Mouse (Mus musculus) forebrain, embryonic 16.5 days (tissue): ENCODE measurements around the gene Pkm. TPM values are rescaled to one million over a fixed set of nuclear protein-coding genes. Genes with fewer than 3 reads are reported as not detected.

Experiments
- ATAC-seq: fragments of 200-750 bp; cut with Nextera tagmentation; 2 replicates; pipeline ENCODE4 v1.8.0; 2017; ENCODE audit warnings: mild to moderate bottlenecking, moderate library complexity
- H3K27ac ChIP-seq: fragments of 300-500 bp; sonication (generic); 2 replicates; pipeline ENCODE4 v1.5.1; 2014; ENCODE audit warnings: low read length, control low read depth
- H3K27me3 ChIP-seq: fragments of 300-500 bp; sonication (generic); replicated peaks from 2 replicates; pipeline ENCODE4 v1.6.1; 2014; ENCODE audit warnings: low read length; ENCODE audit not compliant: control insufficient read depth, insufficient read depth
- H3K36me3 ChIP-seq: fragments of 300-500 bp; sonication (generic); 2 replicates; pipeline ENCODE4 v1.6.1; 2014; ENCODE audit not compliant: control insufficient read depth, insufficient read depth
- H3K4me1 ChIP-seq: fragments of 300-500 bp; sonication (generic); replicated peaks from 2 replicates; pipeline ENCODE4 v1.6.1; 2014; ENCODE audit warnings: low read length; ENCODE audit not compliant: control insufficient read depth, insufficient read depth
- H3K4me2 ChIP-seq: fragments of 300-500 bp; sonication (generic); 2 replicates; pipeline ENCODE4 v1.6.1; 2014; ENCODE audit warnings: mild to moderate bottlenecking, low read length, control low read depth
- H3K4me3 ChIP-seq: fragments of 300-500 bp; sonication (generic); replicated peaks from 2 replicates; pipeline ENCODE4 v1.5.1; 2014; ENCODE audit warnings: mild to moderate bottlenecking, low read length, control low read depth
- H3K9ac ChIP-seq: fragments of 300-500 bp; sonication (generic); replicated peaks from 2 replicates; pipeline ENCODE4 v1.6.1; 2014; ENCODE audit warnings: low read depth, low read length, control low read depth
- H3K9me3 ChIP-seq: fragments of 300-500 bp; sonication (generic); 2 replicates; pipeline ENCODE4 v1.6.1; 2016; ENCODE audit warnings: low read length; ENCODE audit not compliant: control insufficient read depth
- WGBS: fragments of 180-500 bp; shearing (Covaris S2); extraction: QIAGEN DNeasy Blood & Tissue Kit; methylation state at CpG from one replicate; pipeline ENCODE4 v1.1.7; 2014; 5-methylcytosine and 5-hydroxymethylcytosine counted together
- polyA plus RNA-seq: library from polyadenylated mRNA; unstranded; fragments of >200 nt; fragmentation: Nextera tagmentation; extraction: Ambion mirVana; gene quantifications from 2 replicates; pipeline ENCODE4 v1.2.1, GENCODE M21; 2015

The Pkm gene
- polyA plus RNA-seq, 1 experiment from 2014 or later, result 1,186 TPM

DNA sequence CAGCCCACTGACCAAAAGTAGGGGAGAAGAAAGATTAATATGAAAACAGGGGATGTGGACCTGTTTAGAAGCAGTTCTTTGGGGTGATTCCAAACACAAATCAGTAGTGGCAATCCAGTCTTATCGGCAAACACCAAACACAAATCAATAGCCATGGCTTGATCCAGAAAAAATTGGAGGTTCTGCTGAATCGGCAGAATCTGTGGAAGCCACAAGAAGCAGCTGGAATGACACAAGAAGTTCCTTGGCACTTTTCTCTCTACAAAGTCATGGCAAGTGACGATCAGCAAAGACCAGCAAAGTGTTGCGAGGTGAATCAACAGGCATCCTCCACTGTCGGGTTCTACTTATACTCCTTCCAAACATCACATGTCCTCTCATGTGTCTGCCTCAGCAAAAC, 65.0 kb downstream of the Pkm start:
- Histone ChIP-seq H3K9ac (no peak overlapping the region), H3K9me3 (no peaks in the 10 kb centered on the region), H3K27ac (no peak overlapping the region), H3K4me2 (no peak overlapping the region), H3K36me3 (no peaks in the 10 kb centered on the region), H3K4me1 (peaks cover 16% of the 10 kb centered on the region), H3K4me3 (no peak overlapping the region), H3K27me3 (no peaks in the 10 kb centered on the region)
- 90% methylated on average over 5 of the region's 5 CpGs for WGBS
- no peak for ATAC-seq

GRCm38 (mm10) chr9:59723096-59723657, 67.0 kb downstream of the Pkm start:
- Histone ChIP-seq H3K27me3 (no peaks in the 10 kb centered on the region), H3K4me1 (peaks cover 16% of the 10 kb centered on the region), H3K9ac (no peak overlapping the region; the same call in 1 of the 2 replicates), H3K4me2 (peak overlapping the region; percentile 51), H3K4me3 (peak overlapping the region; percentile 18), H3K36me3 (no peaks in the 10 kb centered on the region), H3K27ac (peak overlapping the region; percentile 55; the same call in 1 of the 2 replicates), H3K9me3 (no peaks in the 10 kb centered on the region)
- 18% methylated on average over 10 of the region's 10 CpGs for WGBS
- ATAC-seq, result peak; percentile 86

- ATAC-seq, result peak; percentile 58
- Histone ChIP-seq H3K4me1 (peaks cover 16% of the 10 kb centered on the region), H3K27me3 (no peaks in the 10 kb centered on the region), H3K4me3 (no peak overlapping the region), H3K9me3 (no peaks in the 10 kb centered on the region), H3K9ac (no peak overlapping the region), H3K27ac (peak overlapping the region; percentile 34), H3K4me2 (no peak overlapping the region), H3K36me3 (no peaks in the 10 kb centered on the region)
- WGBS, result 32% methylated on average over 8 of the region's 8 CpGs
These were observed 67.7 kb downstream of the Pkm start for GRCm38 (mm10) chr9:59723791-59724442.

- 90% methylated on average over 10 of the region's 10 CpGs for WGBS
- no peak for ATAC-seq
- Histone ChIP-seq H3K4me3 (no peak overlapping the region), H3K27ac (no peak overlapping the region), H3K9me3 (no peaks in the 10 kb centered on the region), H3K9ac (no peak overlapping the region), H3K4me1 (peaks cover 16% of the 10 kb centered on the region), H3K36me3 (no peaks in the 10 kb centered on the region), H3K4me2 (no peak overlapping the region), H3K27me3 (no peaks in the 10 kb centered on the region)
These were observed 69.3 kb downstream of the Pkm start for GRCm38 (mm10) chr9:59725515-59725914.

DNA sequence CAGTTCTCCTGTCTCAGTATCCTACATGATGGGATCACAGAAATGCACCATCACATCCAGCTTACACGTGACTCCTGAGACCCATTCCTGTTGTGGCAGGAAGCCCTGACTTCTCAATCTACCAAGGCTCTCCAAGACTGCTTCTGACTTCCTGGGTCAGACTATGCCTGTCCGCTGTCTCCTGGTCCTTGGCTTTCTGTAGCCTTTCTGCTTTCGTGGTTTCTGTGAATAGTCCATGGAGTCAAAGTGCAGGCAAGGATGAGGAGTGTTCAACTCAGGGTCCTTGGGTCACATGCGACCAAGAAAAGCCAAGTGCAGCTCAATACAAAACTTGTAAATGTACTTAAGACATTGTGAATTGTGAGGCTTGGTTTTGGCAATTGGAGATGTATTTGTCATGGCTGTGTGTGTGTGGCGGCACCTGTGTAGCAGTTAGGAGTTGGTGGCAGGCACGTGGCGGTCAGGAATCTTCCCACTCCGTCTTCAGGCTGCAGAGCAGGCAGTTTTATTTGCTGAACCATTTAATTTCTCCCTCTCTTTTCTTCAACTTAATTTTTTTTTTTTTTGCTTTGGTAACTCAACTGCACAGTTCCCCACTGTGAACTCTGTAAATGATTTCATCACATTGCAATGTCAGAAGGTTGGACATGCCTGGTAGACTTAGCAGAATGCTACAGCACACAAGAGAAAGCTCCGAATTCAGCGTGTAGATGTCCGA, 71.6 kb downstream of the Pkm start:
- no peaks in the 10 kb centered on the region for H3K36me3 ChIP-seq
- H3K4me2 ChIP-seq, result no peak overlapping the region
- no peak overlapping the region for H3K9ac ChIP-seq
- no peak overlapping the region for H3K27ac ChIP-seq
- no peaks in the 10 kb centered on the region for H3K9me3 ChIP-seq
- peaks cover 16% of the 10 kb centered on the region for H3K4me1 ChIP-seq
- no peaks in the 10 kb centered on the region for H3K27me3 ChIP-seq
- no peak overlapping the region for H3K4me3 ChIP-seq
- 82% methylated on average over 11 of the region's 11 CpGs for WGBS
- ATAC-seq, result no peak

Other genes with a start within 250 kb of the Pkm start
- gene Arih1, start 169.8 kb upstream of the Pkm start, polyA plus RNA-seq, result 15.6 and 21.2 TPM in 2 replicates
- gene Hexa, start 116.8 kb upstream of the Pkm start, polyA plus RNA-seq, result 51.3 and 55.7 TPM in 2 replicates
- 0.45 and 0.58 TPM in 2 replicates for gene Tmem202, start 116.5 kb upstream of the Pkm start, polyA plus RNA-seq
- gene Celf6, start 78.5 kb upstream of the Pkm start, polyA plus RNA-seq, result 29.5 and 42.0 TPM in 2 replicates
- 204 and 232 TPM in 2 replicates for gene Parp6, start 39.1 kb upstream of the Pkm start, polyA plus RNA-seq
- 3.7 and 5.4 TPM in 2 replicates for gene Gramd2, start 23.8 kb downstream of the Pkm start, polyA plus RNA-seq
- gene Senp8, start 94.3 kb downstream of the Pkm start, polyA plus RNA-seq, result 10.2 and 11.7 TPM in 2 replicates
- gene Myo9a, start 94.5 kb downstream of the Pkm start, polyA plus RNA-seq, result 26.8 and 27.2 TPM in 2 replicates